Mouse (Mus musculus) neural tube, embryonic 12.5 days (tissue): Measurements from ENCODE around the gene Dip2c. TPM values are rescaled to one million over a fixed set of nuclear protein-coding genes. Genes with fewer than 3 reads are reported as not detected.

Experiments
- ATAC-seq: fragments of 200-750 bp; cut with Nextera tagmentation; 2 replicates; pipeline ENCODE4 v1.8.0; 2017; ENCODE audit warnings: low read depth, mild to moderate bottlenecking, moderate TSS enrichment, moderate library complexity; ENCODE audit not compliant: low FRiP score
- H3K27ac ChIP-seq: fragments of 300-500 bp; sonication (generic); 2 replicates; pipeline ENCODE4 v1.5.1; 2016
- H3K27me3 ChIP-seq: fragments of 300-500 bp; sonication (generic); replicated peaks from 2 replicates; pipeline ENCODE4 v1.6.1; 2016; ENCODE audit warnings: mild to moderate bottlenecking
- H3K36me3 ChIP-seq: fragments of 300-500 bp; sonication (generic); 2 replicates; pipeline ENCODE4 v1.6.1; 2016; ENCODE audit warnings: mild to moderate bottlenecking
- H3K4me1 ChIP-seq: fragments of 300-500 bp; sonication (generic); 2 replicates; pipeline ENCODE4 v1.6.1; 2016
- H3K4me2 ChIP-seq: fragments of 300-500 bp; sonication (generic); replicated peaks from 2 replicates; pipeline ENCODE4 v1.6.1; 2016; ENCODE audit warnings: mild to moderate bottlenecking
- H3K4me3 ChIP-seq: fragments of 300-500 bp; sonication (generic); 2 replicates; pipeline ENCODE4 v1.5.1; 2016
- H3K9ac ChIP-seq: fragments of 300-500 bp; sonication (generic); 2 replicates; pipeline ENCODE4 v1.6.1; 2016; ENCODE audit warnings: mild to moderate bottlenecking
- H3K9me3 ChIP-seq: fragments of 300-500 bp; sonication (generic); 2 replicates; pipeline ENCODE4 v1.6.1; 2016; ENCODE audit warnings: mild to moderate bottlenecking
- WGBS: fragments of 180-500 bp; shearing (Covaris S2); methylation state at CpG from one replicate; pipeline ENCODE4 v1.1.7; 2016; 5-methylcytosine and 5-hydroxymethylcytosine counted together
- polyA plus RNA-seq: library from polyadenylated mRNA; unstranded; fragments of >200 nt; fragmentation: Nextera tagmentation; extraction: Ambion mirVana; gene quantifications from 2 replicates; pipeline ENCODE4 v1.2.1, GENCODE M21; 2016

The Dip2c gene
- polyA plus RNA-seq, 1 experiment from 2014 or later, result 12.0 TPM

DNA sequence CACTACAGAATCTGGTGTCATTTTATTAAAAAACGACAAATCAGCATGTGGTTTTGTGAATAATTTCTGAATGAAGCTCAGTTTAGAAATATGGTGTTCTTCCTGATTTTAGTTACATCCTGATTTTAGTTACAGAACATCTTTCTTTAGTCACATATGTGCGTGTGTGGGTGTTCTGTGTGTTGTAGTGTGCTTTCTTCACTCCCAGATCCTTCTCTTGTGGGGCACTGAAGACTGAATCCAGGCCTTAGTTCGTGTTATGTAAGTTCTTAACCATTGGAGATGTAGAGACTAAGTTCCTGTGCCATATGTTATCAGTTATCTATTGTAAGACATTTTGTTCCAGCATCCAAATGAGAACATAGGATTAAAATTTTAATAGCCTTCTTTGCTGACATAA, 117.1 kb downstream of the Dip2c start:
- Histone ChIP-seq H3K4me2 (no peak overlapping the region), H3K4me3 (no peak overlapping the region), H3K9ac (no peak overlapping the region), H3K27me3 (no peaks in the 10 kb centered on the region), H3K27ac (no peak overlapping the region), H3K9me3 (no peaks in the 10 kb centered on the region), H3K36me3 (no peaks in the 10 kb centered on the region), H3K4me1 (0 out of 2 replicates have a peak, but pooled peaks cover under 1% of the 10 kb centered on the region)
- no peak for ATAC-seq
- 90% methylated on average over 3 of the region's 3 CpGs for WGBS

DNA sequence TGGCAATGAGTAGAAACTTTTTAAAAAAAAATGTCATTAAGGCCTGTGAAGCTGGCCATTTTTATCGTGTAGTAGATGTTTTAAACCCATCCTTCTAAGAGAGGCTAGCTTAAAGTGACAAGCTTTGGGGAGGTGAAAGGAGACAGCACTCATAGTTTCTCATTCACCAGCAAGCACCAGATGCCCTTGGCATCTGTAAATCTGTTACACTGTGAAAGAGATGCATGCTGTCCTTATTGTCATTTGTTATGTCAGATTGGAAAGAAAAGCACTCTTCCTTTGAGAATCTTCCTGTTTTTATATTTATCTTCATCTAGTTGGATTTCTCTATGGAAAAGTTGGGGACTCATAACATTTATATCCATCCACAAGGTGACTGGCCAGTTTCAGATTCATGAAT, 119.0 kb downstream of the Dip2c start:
- Histone ChIP-seq H3K9me3 (no peaks in the 10 kb centered on the region), H3K4me1 (peaks cover 6% of the 10 kb centered on the region; the same call in 1 of the 2 replicates), H3K36me3 (no peaks in the 10 kb centered on the region), H3K27ac (no peak overlapping the region), H3K4me3 (no peak overlapping the region), H3K4me2 (no peak overlapping the region), H3K9ac (no peak overlapping the region), H3K27me3 (no peaks in the 10 kb centered on the region)
- ATAC-seq, result no peak
- WGBS, result 73% methylated on average over 1 of the region's 1 CpGs

DNA sequence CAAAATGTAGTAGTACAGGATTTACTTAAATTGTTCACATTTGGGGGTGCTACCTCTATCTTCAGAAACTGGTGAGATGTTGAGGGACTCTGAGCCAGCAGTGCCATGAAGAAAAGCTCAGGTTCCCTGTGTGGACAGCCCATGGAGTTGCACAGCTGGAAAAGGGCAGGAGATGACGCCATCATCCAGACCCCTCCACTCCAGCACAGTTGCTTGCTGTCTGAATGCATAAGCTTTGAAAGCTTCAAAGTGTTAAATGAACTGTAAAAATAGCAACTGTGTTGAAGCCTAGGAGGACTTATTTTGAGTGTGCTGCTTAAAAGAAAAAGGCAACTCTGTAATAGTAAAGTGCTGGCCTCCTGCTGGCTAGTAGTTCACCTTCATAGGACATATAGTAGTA, 122.5 kb downstream of the Dip2c start:
- no peak for ATAC-seq
- H3K36me3 ChIP-seq, result no peaks in the 10 kb centered on the region
- H3K9me3 ChIP-seq, result peaks cover 12% of the 10 kb centered on the region
- H3K4me2 ChIP-seq, result no peak overlapping the region
- peaks cover 6% of the 10 kb centered on the region; the same call in 1 of the 2 replicates for H3K4me1 ChIP-seq
- 18% methylated on average over 1 of the region's 1 CpGs for WGBS
- H3K9ac ChIP-seq, result no peak overlapping the region
- no peak overlapping the region for H3K4me3 ChIP-seq
- no peaks in the 10 kb centered on the region for H3K27me3 ChIP-seq
- no peak overlapping the region for H3K27ac ChIP-seq

DNA sequence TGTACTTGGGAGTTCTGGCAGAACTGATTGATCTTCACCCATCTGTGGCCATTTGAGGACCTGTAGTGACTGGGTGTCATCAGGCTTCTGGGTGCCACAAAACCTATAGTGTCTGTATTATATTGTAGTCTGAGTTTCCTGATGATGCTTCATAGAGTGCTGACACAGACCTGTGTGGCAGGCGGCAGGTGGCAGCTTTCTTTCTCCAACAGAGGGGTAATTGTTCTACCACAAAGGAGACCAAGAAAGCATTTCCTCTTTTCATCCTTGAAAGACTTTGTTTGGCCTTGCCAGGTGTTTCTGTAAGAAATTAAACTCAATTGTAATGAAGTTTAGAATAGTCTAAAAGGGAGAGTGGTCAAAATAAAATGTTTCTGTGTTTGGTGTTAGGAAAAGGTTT, 129.1 kb downstream of the Dip2c start:
- ATAC-seq, result no peak
- H3K36me3 ChIP-seq, result no peaks in the 10 kb centered on the region
- H3K9ac ChIP-seq, result no peak overlapping the region
- no peak overlapping the region for H3K27ac ChIP-seq
- H3K4me1 ChIP-seq, result no peaks in the 10 kb centered on the region
- peaks cover 12% of the 10 kb centered on the region for H3K9me3 ChIP-seq
- WGBS, result 75% methylated on average over 1 of the region's 1 CpGs
- no peak overlapping the region for H3K4me3 ChIP-seq
- no peak overlapping the region for H3K4me2 ChIP-seq
- H3K27me3 ChIP-seq, result no peaks in the 10 kb centered on the region

DNA sequence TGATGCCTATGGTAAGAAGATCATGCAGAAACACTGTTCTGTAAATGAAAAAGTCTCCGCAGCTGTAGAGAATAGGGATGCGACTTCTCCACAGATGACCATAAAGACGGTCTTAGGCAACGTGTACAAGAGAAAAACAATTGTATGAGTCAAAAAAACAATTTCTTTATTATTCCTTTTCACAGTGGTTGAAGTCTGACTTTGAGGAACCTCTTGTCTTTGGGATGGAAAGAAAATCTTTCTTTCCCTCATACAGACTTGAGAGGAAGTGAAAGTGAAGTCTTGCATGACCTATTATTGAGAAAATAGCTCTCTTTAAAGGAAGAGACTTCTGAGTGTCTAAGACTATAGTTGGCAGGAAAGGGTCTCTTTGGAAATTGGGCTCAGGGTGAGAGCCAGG, 132.7 kb downstream of the Dip2c start:
- no peak overlapping the region for H3K27ac ChIP-seq
- no peak overlapping the region for H3K9ac ChIP-seq
- no peaks in the 10 kb centered on the region for H3K4me1 ChIP-seq
- no peaks in the 10 kb centered on the region for H3K27me3 ChIP-seq
- ATAC-seq, result no peak
- no peak overlapping the region for H3K4me2 ChIP-seq
- H3K36me3 ChIP-seq, result no peaks in the 10 kb centered on the region
- H3K4me3 ChIP-seq, result no peak overlapping the region
- H3K9me3 ChIP-seq, result no peaks in the 10 kb centered on the region
- 92% methylated on average over 4 of the region's 4 CpGs for WGBS

- no peak for ATAC-seq
- WGBS, result 91% methylated on average over 3 of the region's 3 CpGs
- H3K4me3 ChIP-seq, result no peak overlapping the region
- H3K36me3 ChIP-seq, result no peaks in the 10 kb centered on the region
- H3K27ac ChIP-seq, result no peak overlapping the region
- H3K9me3 ChIP-seq, result no peaks in the 10 kb centered on the region
- no peak overlapping the region for H3K4me2 ChIP-seq
- no peak overlapping the region for H3K9ac ChIP-seq
- no peaks in the 10 kb centered on the region for H3K27me3 ChIP-seq
- H3K4me1 ChIP-seq, result no peaks in the 10 kb centered on the region
Measured at GRCm38 (mm10) chr13:9418441-9418840, 142.1 kb downstream of the Dip2c start.

- Histone ChIP-seq H3K9me3 (no peaks in the 10 kb centered on the region), H3K27ac (no peak overlapping the region), H3K4me2 (no peak overlapping the region), H3K36me3 (no peaks in the 10 kb centered on the region), H3K9ac (no peak overlapping the region), H3K4me3 (no peak overlapping the region), H3K4me1 (no peaks in the 10 kb centered on the region), H3K27me3 (no peaks in the 10 kb centered on the region)
- no peak for ATAC-seq
Measured at GRCm38 (mm10) chr13:9419213-9419612, 142.9 kb downstream of the Dip2c start.

GRCm38 (mm10) chr13:9421949-9422348, 145.6 kb downstream of the Dip2c start:
- no peak for ATAC-seq
- H3K9me3 ChIP-seq, result no peaks in the 10 kb centered on the region
- H3K4me3 ChIP-seq, result no peak overlapping the region
- H3K4me2 ChIP-seq, result no peak overlapping the region
- WGBS, result 91% methylated on average over 4 of the region's 4 CpGs
- H3K27me3 ChIP-seq, result no peaks in the 10 kb centered on the region
- no peak overlapping the region for H3K9ac ChIP-seq
- no peaks in the 10 kb centered on the region for H3K36me3 ChIP-seq
- no peak overlapping the region for H3K27ac ChIP-seq
- no peaks in the 10 kb centered on the region for H3K4me1 ChIP-seq

DNA sequence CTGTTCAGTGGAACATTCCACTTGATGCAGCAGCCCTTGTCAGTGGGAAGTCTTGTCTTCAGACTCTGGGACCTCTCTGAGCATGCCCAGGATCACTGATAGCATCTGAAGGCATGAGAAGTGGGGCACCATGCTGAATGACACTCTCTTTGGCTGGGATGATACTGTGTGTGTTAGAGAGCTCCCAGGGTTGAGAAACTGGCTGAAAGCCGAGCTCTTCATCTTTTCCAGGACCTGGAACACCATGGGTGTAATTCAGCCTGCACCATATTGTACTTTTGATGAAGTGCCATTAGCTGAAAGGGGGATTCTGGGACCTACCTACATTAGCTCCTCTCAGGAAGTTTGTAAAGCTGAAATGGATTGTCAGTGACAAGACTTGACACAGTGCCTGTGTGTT, 146.5 kb downstream of the Dip2c start:
- Histone ChIP-seq H3K4me2 (no peak overlapping the region), H3K4me3 (no peak overlapping the region), H3K9me3 (no peaks in the 10 kb centered on the region), H3K27ac (no peak overlapping the region), H3K4me1 (no peaks in the 10 kb centered on the region), H3K36me3 (no peaks in the 10 kb centered on the region), H3K9ac (no peak overlapping the region), H3K27me3 (no peaks in the 10 kb centered on the region)
- WGBS, result 75% methylated on average over 1 of the region's 1 CpGs
- no peak for ATAC-seq

DNA sequence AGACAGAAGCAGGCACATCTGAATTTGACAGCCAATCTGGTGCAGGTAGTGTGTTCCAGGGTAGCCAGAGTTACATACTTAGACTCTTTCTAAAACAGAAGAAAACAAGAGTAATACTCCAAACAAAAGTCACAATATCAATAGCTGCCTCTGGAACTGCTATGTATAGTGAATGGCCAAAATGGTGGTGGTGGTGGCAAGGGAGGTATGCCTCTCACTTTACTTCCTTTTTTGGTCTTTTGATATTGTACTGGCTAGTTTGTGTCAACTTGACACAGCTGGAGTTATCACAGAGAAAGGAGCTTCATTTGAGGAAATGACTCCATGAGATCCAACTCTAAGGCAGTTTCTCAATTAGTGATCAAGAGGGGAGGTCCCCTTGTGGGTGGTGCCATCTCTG, 148.1 kb downstream of the Dip2c start:
- H3K27me3 ChIP-seq, result no peaks in the 10 kb centered on the region
- no peak overlapping the region for H3K4me2 ChIP-seq
- H3K9ac ChIP-seq, result no peak overlapping the region
- ATAC-seq, result no peak
- H3K27ac ChIP-seq, result no peak overlapping the region
- no peaks in the 10 kb centered on the region for H3K36me3 ChIP-seq
- H3K4me1 ChIP-seq, result no peaks in the 10 kb centered on the region
- no peaks in the 10 kb centered on the region for H3K9me3 ChIP-seq
- no peak overlapping the region for H3K4me3 ChIP-seq

DNA sequence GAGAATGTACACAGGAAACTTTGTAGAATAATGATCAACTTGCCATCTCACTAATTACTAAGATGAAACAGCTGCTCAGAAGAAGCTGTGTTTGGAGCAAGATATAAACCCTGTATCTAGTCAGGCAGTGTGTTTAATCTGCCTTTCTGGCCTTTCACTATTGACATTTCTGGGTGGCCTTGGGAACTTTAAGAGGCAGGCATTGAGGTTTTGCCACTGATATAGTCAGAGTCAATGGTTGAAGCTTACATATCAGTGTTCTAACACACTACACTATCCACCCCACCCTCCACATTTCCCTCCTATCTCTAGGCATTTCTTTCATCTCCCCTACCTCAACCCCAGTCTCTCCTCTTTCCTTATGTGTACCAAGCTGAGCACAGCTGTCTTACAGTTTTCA, 149.9 kb downstream of the Dip2c start:
- no peaks in the 10 kb centered on the region for H3K27me3 ChIP-seq
- H3K9me3 ChIP-seq, result no peaks in the 10 kb centered on the region
- no peak overlapping the region for H3K9ac ChIP-seq
- H3K4me1 ChIP-seq, result no peaks in the 10 kb centered on the region
- H3K4me3 ChIP-seq, result no peak overlapping the region
- ATAC-seq, result no peak
- no peak overlapping the region for H3K4me2 ChIP-seq
- no peaks in the 10 kb centered on the region for H3K36me3 ChIP-seq
- no peak overlapping the region for H3K27ac ChIP-seq

- H3K9ac ChIP-seq, result no peak overlapping the region
Measured at GRCm38 (mm10) chr13:9426779-9427178, 150.5 kb downstream of the Dip2c start.

DNA sequence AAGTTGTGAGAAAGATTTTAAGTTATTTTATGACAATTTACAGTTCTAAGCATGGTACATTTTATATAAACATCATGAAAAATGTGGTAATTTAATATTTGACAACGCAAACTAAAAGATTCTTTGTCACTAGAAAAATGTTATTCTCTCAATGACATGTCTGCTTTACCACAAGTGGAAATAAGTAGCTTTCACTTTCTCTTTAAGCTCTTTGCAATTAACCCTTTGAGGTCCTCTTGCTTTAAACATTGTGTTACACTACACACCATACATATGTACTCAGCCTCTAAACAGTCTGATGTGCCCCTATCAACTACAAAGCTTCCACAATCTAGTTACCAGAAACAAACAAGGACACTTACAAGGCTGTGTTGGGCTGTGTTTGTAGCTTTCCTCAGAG, 153.6 kb downstream of the Dip2c start:
- no peak for ATAC-seq

More at GRCm38 (mm10) chr13:9426779-9427178, 150.5 kb downstream of the Dip2c start:
- WGBS, result 81% methylated on average over 4 of the region's 4 CpGs
- Histone ChIP-seq H3K9me3 (no peaks in the 10 kb centered on the region), H3K27ac (no peak overlapping the region), H3K36me3 (no peaks in the 10 kb centered on the region), H3K4me1 (no peaks in the 10 kb centered on the region), H3K4me3 (no peak overlapping the region), H3K27me3 (no peaks in the 10 kb centered on the region), H3K4me2 (no peak overlapping the region)
- no peak for ATAC-seq

GRCm38 (mm10) chr13:9430724-9431123, 154.4 kb downstream of the Dip2c start:
- Histone ChIP-seq H3K4me2 (no peak overlapping the region), H3K36me3 (no peaks in the 10 kb centered on the region), H3K27me3 (no peaks in the 10 kb centered on the region), H3K9ac (no peak overlapping the region), H3K4me3 (no peak overlapping the region), H3K4me1 (no peaks in the 10 kb centered on the region), H3K9me3 (no peaks in the 10 kb centered on the region), H3K27ac (no peak overlapping the region)
- WGBS, result 94% methylated on average over 2 of the region's 2 CpGs
- ATAC-seq, result no peak

More for the DNA sequence above, 153.6 kb downstream of the Dip2c start:
- no peaks in the 10 kb centered on the region for H3K4me1 ChIP-seq
- no peak overlapping the region for H3K4me3 ChIP-seq
- WGBS, result 90% methylated on average over 1 of the region's 1 CpGs
- no peak overlapping the region for H3K9ac ChIP-seq
- H3K27me3 ChIP-seq, result no peaks in the 10 kb centered on the region
- no peak overlapping the region for H3K4me2 ChIP-seq
- no peak overlapping the region for H3K27ac ChIP-seq
- no peaks in the 10 kb centered on the region for H3K9me3 ChIP-seq
- H3K36me3 ChIP-seq, result no peaks in the 10 kb centered on the region
